Mouse (Mus musculus): ENCODE measurements around the gene Unc93b1. TPM values are rescaled to one million over a fixed set of nuclear protein-coding genes. Genes with fewer than 3 reads are reported as not detected.

Gene Unc93b1
- polyA plus RNA-seq, 1 experiment from 2014 or later = 14.8 TPM

- WGBS = 86% methylated on average over 5 of the region's 5 CpGs
- Histone ChIP-seq H3K4me1 (ENCODE audit: insufficient read depth) (no peaks in the 10 kb centered on the region), H3K9ac (no peak overlapping the region), H3K36me3 (ENCODE audit: insufficient read depth) (peaks cover 68% of the 10 kb centered on the region), H3K9me3 (ENCODE audit: low read depth, low read length) (no peaks in the 10 kb centered on the region), H3K4me2 (no peak overlapping the region), H3K4me3 (ENCODE audit: low read depth, low read length) (no peak overlapping the region), H3K27ac (ENCODE audit: low read depth) (no peak overlapping the region), H3K27me3 (ENCODE audit: insufficient read depth, low read length) (no peaks in the 10 kb centered on the region)
- no peak for ATAC-seq (ENCODE audit: insufficient read depth)
- no peak for DNase-seq
- no peak for TF ChIP-seq CTCF (IDR thresholded peaks at IDR 0.05; ENCODE audit: low read depth)
Observed at GRCm38 (mm10) chr19:3897557-3897956, 37.4 kb upstream of the Unc93b1 start.

GRCm38 (mm10) chr19:3898952-3899351 lies 36.0 kb upstream of the Unc93b1 start:
- 83% methylated on average over 7 of the region's 7 CpGs for WGBS
- H3K4me3 ChIP-seq (ENCODE audit: low read depth, low read length) = no peak overlapping the region
- no peak for DNase-seq
- no peak for ATAC-seq (ENCODE audit: insufficient read depth)
- no peaks in the 10 kb centered on the region for H3K27me3 ChIP-seq (ENCODE audit: insufficient read depth, low read length)
- no peaks in the 10 kb centered on the region for H3K9me3 ChIP-seq (ENCODE audit: low read depth, low read length)
- H3K36me3 ChIP-seq (ENCODE audit: insufficient read depth) = peaks cover 69% of the 10 kb centered on the region
- no peak overlapping the region for H3K27ac ChIP-seq (ENCODE audit: low read depth)
- H3K9ac ChIP-seq = no peak overlapping the region
- H3K4me1 ChIP-seq (ENCODE audit: insufficient read depth) = peaks cover under 1% of the 10 kb centered on the region
- H3K4me2 ChIP-seq = no peak overlapping the region
- TF ChIP-seq CTCF (IDR thresholded peaks at IDR 0.05; ENCODE audit: low read depth) = no peak

GRCm38 (mm10) chr19:3899618-3900017 lies 35.4 kb upstream of the Unc93b1 start:
- 92% methylated on average over 4 of the region's 4 CpGs for WGBS
- H3K9ac ChIP-seq = no peak overlapping the region
- H3K4me1 ChIP-seq (ENCODE audit: insufficient read depth) = peaks cover 7% of the 10 kb centered on the region
- no peak overlapping the region for H3K4me2 ChIP-seq
- H3K27ac ChIP-seq (ENCODE audit: low read depth) = no peak overlapping the region
- H3K4me3 ChIP-seq (ENCODE audit: low read depth, low read length) = no peak overlapping the region
- no peaks in the 10 kb centered on the region for H3K9me3 ChIP-seq (ENCODE audit: low read depth, low read length)
- H3K27me3 ChIP-seq (ENCODE audit: insufficient read depth, low read length) = no peaks in the 10 kb centered on the region
- ATAC-seq (ENCODE audit: insufficient read depth) (no peak), DNase-seq (no peak)
- TF ChIP-seq CTCF (IDR thresholded peaks at IDR 0.05; ENCODE audit: low read depth) = no peak
- peaks cover 68% of the 10 kb centered on the region for H3K36me3 ChIP-seq (ENCODE audit: insufficient read depth)

- peaks cover 41% of the 10 kb centered on the region for H3K36me3 ChIP-seq (ENCODE audit: insufficient read depth)
- H3K27ac ChIP-seq (ENCODE audit: low read depth) = no peak overlapping the region
- no peak for TF ChIP-seq CTCF (IDR thresholded peaks at IDR 0.05; ENCODE audit: low read depth)
- H3K27me3 ChIP-seq (ENCODE audit: insufficient read depth, low read length) = no peaks in the 10 kb centered on the region
- peaks cover 25% of the 10 kb centered on the region for H3K4me1 ChIP-seq (ENCODE audit: insufficient read depth)
- no peak for ATAC-seq (ENCODE audit: insufficient read depth)
- no peaks in the 10 kb centered on the region for H3K9me3 ChIP-seq (ENCODE audit: low read depth, low read length)
- no peak overlapping the region for H3K9ac ChIP-seq
- H3K4me2 ChIP-seq = no peak overlapping the region
- 78% methylated on average over 12 of the region's 12 CpGs for WGBS
- no peak for DNase-seq
- H3K4me3 ChIP-seq (ENCODE audit: low read depth, low read length) = no peak overlapping the region
Observed at GRCm38 (mm10) chr19:3902966-3903365, 32.0 kb upstream of the Unc93b1 start.

GRCm38 (mm10) chr19:3903648-3904362 lies 31.2 kb upstream of the Unc93b1 start:
- Histone ChIP-seq H3K9ac (no peak overlapping the region), H3K27ac (ENCODE audit: low read depth) (no peak overlapping the region), H3K9me3 (ENCODE audit: low read depth, low read length) (no peaks in the 10 kb centered on the region), H3K36me3 (ENCODE audit: insufficient read depth) (peaks cover 45% of the 10 kb centered on the region), H3K4me3 (ENCODE audit: low read depth, low read length) (no peak overlapping the region), H3K4me2 (peak overlapping the region; percentile 92; the same call in 1 of the 2 replicates), H3K4me1 (ENCODE audit: insufficient read depth) (peaks cover 25% of the 10 kb centered on the region), H3K27me3 (ENCODE audit: insufficient read depth, low read length) (no peaks in the 10 kb centered on the region)
- WGBS = 70% methylated on average over 25 of the region's 25 CpGs
- ATAC-seq (ENCODE audit: insufficient read depth) = no peak
- no peak for DNase-seq
- TF ChIP-seq CTCF (IDR thresholded peaks at IDR 0.05; ENCODE audit: low read depth) = no peak

GRCm38 (mm10) chr19:3904363-3904675 lies 30.7 kb upstream of the Unc93b1 start:
- peak overlapping the region; percentile 92 for H3K4me2 ChIP-seq
- no peak overlapping the region for H3K27ac ChIP-seq (ENCODE audit: low read depth)
- no peak for DNase-seq
- ATAC-seq (ENCODE audit: insufficient read depth) = no peak
- H3K9me3 ChIP-seq (ENCODE audit: low read depth, low read length) = no peaks in the 10 kb centered on the region
- H3K4me1 ChIP-seq (ENCODE audit: insufficient read depth) = peaks cover 25% of the 10 kb centered on the region
- no peak overlapping the region for H3K4me3 ChIP-seq (ENCODE audit: low read depth, low read length)
- TF ChIP-seq CTCF (IDR thresholded peaks at IDR 0.05; ENCODE audit: low read depth) = no peak
- peaks cover 50% of the 10 kb centered on the region for H3K36me3 ChIP-seq (ENCODE audit: insufficient read depth)
- no peaks in the 10 kb centered on the region for H3K27me3 ChIP-seq (ENCODE audit: insufficient read depth, low read length)
- no peak overlapping the region for H3K9ac ChIP-seq
- WGBS = 64% methylated on average over 10 of the region's 10 CpGs

- TF ChIP-seq CTCF (IDR thresholded peaks at IDR 0.05; ENCODE audit: low read depth) = no peak
- DNase-seq (peak; percentile 80), ATAC-seq (ENCODE audit: insufficient read depth) (peak; percentile 13; the same call in 1 of the 2 replicates)
- H3K27me3 ChIP-seq (ENCODE audit: insufficient read depth, low read length) = no peaks in the 10 kb centered on the region
- H3K9me3 ChIP-seq (ENCODE audit: low read depth, low read length) = no peaks in the 10 kb centered on the region
- H3K27ac ChIP-seq (ENCODE audit: low read depth) = peak overlapping the region; percentile 92
- H3K4me2 ChIP-seq = peak overlapping the region; percentile 92
- 11% methylated on average over 6 of the region's 6 CpGs for WGBS
- peaks cover 25% of the 10 kb centered on the region for H3K4me1 ChIP-seq (ENCODE audit: insufficient read depth)
- peaks cover 61% of the 10 kb centered on the region for H3K36me3 ChIP-seq (ENCODE audit: insufficient read depth)
- peak overlapping the region; percentile 55 for H3K4me3 ChIP-seq (ENCODE audit: low read depth, low read length)
- peak overlapping the region; percentile 72 for H3K9ac ChIP-seq
Observed at GRCm38 (mm10) chr19:3905261-3905969, 29.6 kb upstream of the Unc93b1 start.
